Mouse (Mus musculus) CH12F3 (cell line): Measurements from ENCODE around the gene Usp45.
"Not testable (repeated sequence)": the region's sequence is repeated elsewhere in the genome, so short reads cannot be mapped to it uniquely, and the experiment has no call there.

Source experiments
- in situ Hi-C: fragments of 300-500 bp; cut with MboI; formaldehyde crosslinking; loops from 2 replicates; pipeline ENCODE4 v1.14.3; 2020; ENCODE audit warnings: low sequenced_read_pairs

Usp45 gene

DNA sequence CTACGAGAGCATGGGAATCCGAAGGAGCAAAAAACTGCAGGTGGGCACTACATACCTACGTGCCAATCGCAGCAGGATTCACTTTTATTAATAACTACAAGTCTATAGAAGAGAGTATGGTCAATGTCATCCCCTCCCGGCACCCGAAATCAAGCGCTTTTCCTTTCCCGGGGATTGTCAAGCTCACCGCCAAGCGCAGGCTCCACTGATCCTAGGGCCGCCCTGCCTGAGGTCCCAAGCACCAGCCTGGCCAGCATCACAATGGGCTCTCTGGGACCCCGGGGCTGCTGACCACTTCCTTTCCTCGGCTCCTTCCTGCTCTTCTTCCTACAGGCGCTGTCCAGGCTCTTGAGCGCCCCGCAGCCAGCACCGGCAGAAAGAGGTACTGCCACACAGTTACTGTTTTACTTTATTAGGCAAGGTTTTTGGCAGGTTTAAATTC, at the start of gene Usp45, which contains the start of gene Tstd3:
Gene Usp45, plus strand, starts transcription at position 294 of the 442 bp plus-strand sequence.
Gene Tstd3, minus strand, starts transcription at position 350 of the 442 bp plus-strand sequence.
- in situ Hi-C loops = no loop called here

- in situ Hi-C loops = no loop called here
Observed at GRCm38 (mm10) chr4:21722752-21723334, 44.1 kb upstream of the Usp45 start.

DNA sequence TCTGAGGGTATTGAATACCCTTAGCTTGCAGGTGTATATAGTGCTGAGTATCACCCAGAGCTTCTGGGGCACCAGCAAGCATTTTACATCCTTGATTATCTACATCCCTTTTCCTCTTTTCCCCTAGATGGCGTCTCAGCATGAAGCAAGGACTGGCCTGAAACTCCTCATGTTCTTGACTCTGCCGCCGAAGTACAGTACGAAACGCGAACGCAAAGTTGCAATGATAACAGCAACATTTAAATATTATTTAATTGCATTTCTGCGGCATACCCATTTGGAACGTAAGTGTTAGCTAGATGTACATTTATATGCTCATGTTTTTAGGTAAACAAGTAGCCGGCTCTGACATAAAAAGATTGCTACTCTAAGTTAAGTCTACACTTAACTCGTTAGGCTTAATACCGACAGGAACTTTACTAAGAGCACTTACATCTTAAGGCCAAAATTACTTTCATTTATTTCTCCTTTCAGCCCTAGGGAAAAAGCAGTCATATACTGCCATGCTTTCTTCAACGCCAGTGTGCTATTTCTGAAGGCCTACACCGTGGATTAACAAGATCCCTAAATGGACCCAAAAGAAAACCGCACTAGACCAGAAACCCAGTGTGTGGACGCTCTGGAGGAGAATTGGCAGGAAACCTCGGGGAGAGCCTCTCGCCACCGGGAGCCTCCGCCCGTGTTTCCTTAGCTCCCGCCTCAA, 39.9 kb upstream of the Usp45 start:
- in situ Hi-C loops = no loop called here

DNA sequence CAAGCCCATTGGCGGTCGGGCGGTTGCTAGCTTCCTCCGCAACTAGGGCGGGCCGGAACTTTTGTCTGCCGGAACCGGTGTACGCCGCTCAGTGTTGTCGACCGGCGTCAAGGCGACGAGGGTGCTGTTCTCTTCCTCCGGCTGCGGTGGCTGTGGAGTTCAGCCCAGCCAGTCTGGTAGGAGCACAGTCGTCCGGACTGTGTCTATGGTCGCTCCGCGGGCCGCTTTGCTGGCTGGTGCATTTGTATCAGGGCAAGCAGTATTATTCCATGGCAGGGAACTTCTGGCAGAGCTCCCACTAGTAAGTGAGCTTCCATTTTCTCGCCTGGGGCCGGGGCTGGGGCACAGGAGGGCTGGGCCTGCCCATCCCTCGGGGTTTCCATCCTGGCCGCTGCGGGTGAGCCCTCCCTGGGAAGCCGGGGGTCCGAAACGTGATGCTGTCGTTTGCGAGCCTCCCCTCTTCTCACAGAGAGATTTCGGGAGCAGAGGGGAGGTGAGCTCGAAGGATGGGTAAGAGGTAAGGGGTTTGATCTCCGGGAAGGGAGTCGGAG, 39.3 kb upstream of the Usp45 start, which contains the start of gene Ccnc:
Gene Ccnc, plus strand, starts transcription at position 87 of the 551 bp plus-strand sequence.
- in situ Hi-C loops = no loop called here

GRCm38 (mm10) chr4:21739169-21739568, 27.8 kb upstream of the Usp45 start:
- in situ Hi-C loops = no loop called here

- in situ Hi-C loops = not testable (repeated sequence)
Observed at GRCm38 (mm10) chr4:21744142-21744541, 22.8 kb upstream of the Usp45 start.

DNA sequence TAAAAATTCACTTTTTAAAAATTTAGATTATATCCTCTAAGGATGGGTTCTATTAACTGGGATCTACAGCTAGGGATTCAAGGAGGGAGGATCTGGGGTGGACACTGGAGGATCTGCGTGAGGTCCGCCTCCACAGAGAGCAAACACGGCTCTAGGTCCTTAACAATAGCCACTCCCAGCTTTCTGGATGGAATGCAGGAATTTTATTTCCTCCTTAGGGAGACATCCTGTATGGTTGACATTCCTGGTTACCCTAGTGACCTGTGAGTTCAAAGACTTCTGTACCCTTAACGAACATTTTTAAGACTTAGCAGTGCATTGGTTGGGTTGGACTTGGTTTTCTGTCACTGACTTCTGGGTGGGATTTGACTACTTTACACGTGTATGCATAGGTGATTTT, 21.2 kb upstream of the Usp45 start:
- in situ Hi-C loops = no loop called here

GRCm38 (mm10) chr4:21755123-21755789, 11.7 kb upstream of the Usp45 start:
- in situ Hi-C loops = no loop called here

- in situ Hi-C loops = no loop called here
Observed at GRCm38 (mm10) chr4:21758860-21759259, 8.1 kb upstream of the Usp45 start.

- in situ Hi-C loops = no loop called here
Observed at GRCm38 (mm10) chr4:21761416-21762160, 5.4 kb upstream of the Usp45 start.

DNA sequence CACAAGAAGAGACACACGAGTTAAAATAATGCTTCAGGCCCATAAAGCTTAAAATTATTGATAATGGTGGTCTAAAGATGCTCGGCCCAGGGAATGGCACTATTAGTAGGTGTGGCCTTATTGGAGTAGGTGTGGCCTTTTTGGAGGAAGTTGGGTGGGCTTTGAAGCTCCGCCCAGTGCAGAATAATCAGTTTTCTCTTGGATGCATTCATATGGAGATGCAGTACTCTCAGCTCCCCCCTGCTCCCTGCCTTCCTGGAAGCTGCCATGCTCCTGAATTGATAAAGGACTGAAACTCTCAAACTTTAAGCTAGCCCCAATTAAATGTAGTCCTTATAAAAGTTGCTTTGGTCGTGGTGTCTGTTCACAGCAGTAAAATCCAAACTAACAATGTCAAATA, 3.1 kb upstream of the Usp45 start:
- in situ Hi-C loops = no loop called here

DNA sequence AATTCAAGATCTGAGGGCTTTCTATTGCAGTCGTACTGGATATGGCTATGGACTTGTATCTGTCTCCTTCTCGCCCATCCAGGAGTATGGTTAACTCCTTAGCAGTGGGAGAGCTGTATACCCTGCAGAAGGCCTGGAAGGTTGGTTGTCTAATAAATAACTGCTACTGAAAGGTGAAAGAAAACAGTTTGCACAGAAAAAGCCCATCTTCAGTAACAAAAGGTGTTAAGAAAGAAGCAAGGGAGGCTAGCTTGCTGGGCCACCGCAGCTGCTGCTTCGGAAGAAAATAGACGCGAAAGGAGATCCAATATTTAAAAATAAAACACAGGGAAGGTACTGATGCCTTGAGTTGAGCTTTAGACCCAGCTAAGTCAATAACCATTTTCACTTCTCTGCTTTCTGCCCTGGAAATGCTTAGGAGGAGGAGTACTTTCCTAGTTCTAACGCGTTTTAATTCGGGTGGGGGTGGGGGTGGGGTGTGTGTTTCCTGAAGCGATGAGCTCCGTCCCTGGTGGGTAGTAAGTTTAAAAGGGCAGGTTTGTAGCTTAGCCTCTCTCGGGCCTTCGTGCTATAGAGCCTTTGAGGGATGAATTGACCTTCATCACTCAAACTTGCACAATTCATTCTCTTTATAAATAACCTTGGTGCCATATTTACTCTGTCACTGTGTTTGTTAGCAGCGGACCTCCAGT, 639 bp upstream of the Usp45 start:
- in situ Hi-C loops = no loop called here

DNA sequence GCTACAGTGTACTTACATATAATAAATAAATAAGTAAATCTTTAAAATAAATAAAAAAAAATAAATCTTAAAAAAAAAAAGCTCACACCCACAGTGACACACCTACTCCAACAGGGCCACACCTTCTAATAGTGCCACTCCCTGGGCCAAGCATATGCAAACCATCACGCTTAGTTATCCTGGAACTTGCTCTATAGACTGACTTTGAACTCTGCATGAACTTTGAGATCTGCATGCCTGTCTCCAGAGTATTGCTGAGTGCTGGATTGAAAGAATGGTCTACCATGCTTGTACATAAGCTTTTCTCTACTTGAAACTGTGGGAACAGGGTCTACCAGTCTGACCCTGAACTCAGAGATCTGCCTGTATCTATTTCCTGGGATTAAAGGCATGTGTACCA, 4.1 kb downstream of the Usp45 start:
- in situ Hi-C loops = no loop called here

DNA sequence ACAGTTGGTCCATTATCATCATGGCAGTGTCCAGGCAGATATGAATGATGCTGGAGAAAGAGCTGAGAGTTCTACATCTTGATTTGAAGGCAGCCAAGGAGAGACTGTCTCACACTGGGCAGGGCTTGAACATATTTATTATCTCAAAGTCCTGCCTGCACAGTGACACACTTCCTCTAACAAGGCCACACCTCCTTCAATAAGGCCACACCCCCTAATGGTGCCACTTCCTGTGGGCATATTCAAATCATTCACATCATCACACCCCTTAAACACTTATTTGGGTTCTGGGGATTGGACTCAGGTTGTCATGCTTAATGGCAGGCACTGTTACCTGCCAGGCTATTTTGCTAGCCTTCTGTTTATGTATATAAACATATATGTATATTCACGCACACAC, 5.3 kb downstream of the Usp45 start:
- in situ Hi-C loops = no loop called here

- in situ Hi-C loops = no loop called here
Observed at GRCm38 (mm10) chr4:21776091-21776945, 9.4 kb downstream of the Usp45 start.

DNA sequence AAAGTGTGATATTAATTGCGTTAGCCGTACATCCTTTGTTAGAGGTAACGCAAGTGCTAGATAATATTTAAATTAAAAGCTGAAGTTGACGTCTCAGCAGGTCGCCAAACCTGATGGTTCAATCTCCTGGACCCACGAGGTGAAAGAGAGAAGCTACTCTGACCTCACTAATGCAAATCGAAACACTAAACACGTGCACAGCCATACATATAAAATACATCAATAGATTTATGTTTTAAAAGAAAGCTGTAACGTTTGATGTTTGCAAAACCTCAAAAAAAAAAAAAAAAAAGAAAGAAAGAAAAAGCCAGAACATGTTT, 9.9 kb downstream of the Usp45 start:
- in situ Hi-C loops = no loop called here

- in situ Hi-C loops = no loop called here
Observed at GRCm38 (mm10) chr4:21780816-21781726, 14.1 kb downstream of the Usp45 start.

DNA sequence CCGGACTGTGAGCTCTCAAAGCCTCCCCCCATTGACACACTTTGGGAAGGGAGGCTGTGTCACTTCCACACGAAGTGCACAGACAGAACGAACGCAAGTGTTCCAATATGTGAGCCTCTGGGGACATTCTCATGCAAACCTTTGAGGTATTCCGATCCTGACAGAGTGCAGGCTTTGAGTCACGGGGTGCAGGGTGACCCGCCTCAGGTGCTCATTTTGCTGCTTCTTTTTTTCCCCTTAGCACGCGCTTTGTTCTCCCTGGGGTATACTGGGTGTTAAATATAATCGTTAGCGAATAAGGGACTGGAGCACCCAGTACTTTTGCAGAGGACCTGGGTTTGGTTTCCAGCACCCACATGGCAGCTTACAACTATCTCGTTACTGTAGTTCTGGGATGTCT, 19.3 kb downstream of the Usp45 start:
- in situ Hi-C loops = no loop called here

GRCm38 (mm10) chr4:21788903-21789302, 21.9 kb downstream of the Usp45 start:
- in situ Hi-C loops = no loop called here
